Mouse (Mus musculus): ENCODE data around the gene Scube3.

The Scube3 gene

GRCm38 (mm10) chr17:28131156-28131555 lies 10.8 kb upstream of the Scube3 start:
- in situ Hi-C loops (cut with MboI, MseI), result no loop called here

GRCm38 (mm10) chr17:28133193-28133592 lies 8.7 kb upstream of the Scube3 start:
- in situ Hi-C loops (cut with MboI, MseI), result no loop called here

- in situ Hi-C loops (cut with MboI, MseI), result no loop called here
Observed at GRCm38 (mm10) chr17:28135496-28135895, 6.4 kb upstream of the Scube3 start.

- in situ Hi-C loops (cut with MboI, MseI), result no loop called here
Observed at GRCm38 (mm10) chr17:28136266-28136665, 5.7 kb upstream of the Scube3 start.

- in situ Hi-C loops (cut with MboI, MseI), result no loop called here
Observed at GRCm38 (mm10) chr17:28138013-28138412, 3.9 kb upstream of the Scube3 start.

GRCm38 (mm10) chr17:28138685-28139084 lies 3.3 kb upstream of the Scube3 start:
- in situ Hi-C loops (cut with MboI, MseI), result no loop called here

- in situ Hi-C loops (cut with MboI, MseI), result no loop called here
Observed at GRCm38 (mm10) chr17:28140431-28141204, 1.3 kb upstream of the Scube3 start.

- in situ Hi-C loops (cut with MboI, MseI), result no loop called here
Observed at GRCm38 (mm10) chr17:28141205-28141650, 713 bp upstream of the Scube3 start.

GRCm38 (mm10) chr17:28142700-28143610 lies 1.0 kb downstream of the Scube3 start:
- in situ Hi-C loops (cut with MboI, MseI), result no loop called here

- in situ Hi-C loops (cut with MboI, MseI), result no loop called here
Observed at GRCm38 (mm10) chr17:28143751-28144150, 1.8 kb downstream of the Scube3 start.

- in situ Hi-C loops (cut with MboI, MseI), result no loop called here
Observed at GRCm38 (mm10) chr17:28144241-28144640, 2.3 kb downstream of the Scube3 start.

GRCm38 (mm10) chr17:28148288-28148687 lies 6.3 kb downstream of the Scube3 start:
- in situ Hi-C loops (cut with MboI, MseI), result no loop called here

GRCm38 (mm10) chr17:28149734-28150133 lies 7.8 kb downstream of the Scube3 start:
- in situ Hi-C loops (cut with MboI, MseI), result loop anchor here (5.0 kb wide), 1 partner anchor 32 kb away; no protein-coding TSS in a partner anchor

GRCm38 (mm10) chr17:28150456-28150855 lies 8.5 kb downstream of the Scube3 start:
- in situ Hi-C loops (cut with MboI, MseI), result loop anchor here (5.0 kb wide), 1 partner anchor 33 kb away; no protein-coding TSS in a partner anchor

- in situ Hi-C loops (cut with MboI, MseI), result loop anchor here (5.0 kb wide), 1 partner anchor 36 kb away; no protein-coding TSS in a partner anchor
Observed at GRCm38 (mm10) chr17:28153095-28153494, 11.2 kb downstream of the Scube3 start.

GRCm38 (mm10) chr17:28154970-28155369 lies 13.0 kb downstream of the Scube3 start:
- in situ Hi-C loops (cut with MboI, MseI), result loop anchor here (5.0 kb wide), 1 partner anchor 38 kb away; no protein-coding TSS in a partner anchor

GRCm38 (mm10) chr17:28160361-28160760 lies 18.4 kb downstream of the Scube3 start:
- in situ Hi-C loops (cut with MboI, MseI), result loop anchor here (5.0 kb wide), 1 partner anchor 78 kb away; the partner anchor contains the start of gene Tcp11

GRCm38 (mm10) chr17:28161310-28161881 lies 19.5 kb downstream of the Scube3 start:
- in situ Hi-C loops (cut with MboI, MseI), result loop anchor here (5.0 kb wide), 1 partner anchor 79 kb away; the partner anchor contains the start of gene Tcp11

- in situ Hi-C loops (cut with MboI, MseI), result loop anchor here (5.0 kb wide), 1 partner anchor 81 kb away; the partner anchor contains the start of gene Tcp11
Observed at GRCm38 (mm10) chr17:28163666-28164065, 21.7 kb downstream of the Scube3 start.

- in situ Hi-C loops (cut with MboI, MseI), result no loop called here
Observed at GRCm38 (mm10) chr17:28170460-28171305, 28.7 kb downstream of the Scube3 start.

GRCm38 (mm10) chr17:28172690-28173089 lies 30.7 kb downstream of the Scube3 start:
- in situ Hi-C loops (cut with MboI, MseI), result no loop called here

Data from T-helper 2 cell (primary cell).